Mouse (Mus musculus): Measurements from ENCODE around the gene Sytl4.
A peak's percentile ranks its signal among the peaks of the same experiment; 100 is the strongest.

Gene Sytl4

DNA sequence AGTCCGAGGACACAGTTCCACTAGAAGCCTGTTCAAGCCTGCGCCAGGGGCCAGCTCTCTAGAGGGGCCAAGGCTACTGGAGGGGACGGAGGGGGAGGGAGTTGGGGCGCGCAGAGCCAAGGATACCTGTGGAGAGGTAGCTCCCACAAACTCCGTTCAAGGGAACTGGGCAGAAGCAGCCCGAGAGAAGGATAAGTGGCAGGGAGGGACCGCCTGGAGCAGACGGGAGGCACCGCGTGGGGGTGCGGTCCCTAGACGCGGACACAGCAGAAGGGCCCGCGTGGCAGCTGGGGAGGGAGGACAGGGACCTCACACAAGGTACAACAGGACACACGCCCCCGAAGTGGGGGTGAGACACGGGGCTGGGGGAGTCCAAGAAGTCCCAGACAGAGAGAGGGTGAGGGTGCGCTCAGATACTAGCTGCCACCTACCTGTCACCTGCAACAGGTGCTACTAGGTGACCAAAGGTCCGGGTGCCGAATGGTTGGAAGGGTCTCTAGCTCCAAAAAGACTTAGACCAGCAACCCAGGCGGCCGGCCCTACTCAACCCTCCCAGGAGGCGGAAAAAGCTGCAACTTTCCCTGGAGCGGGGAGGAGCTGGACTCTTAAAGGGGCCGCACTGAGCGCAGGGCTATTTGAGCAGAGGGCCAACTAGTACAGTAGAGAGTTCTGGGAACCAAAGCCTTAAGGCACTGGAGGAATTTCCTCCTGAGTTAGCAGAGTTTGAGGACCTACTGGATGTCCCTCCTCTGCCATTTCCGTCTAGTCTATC, at the start of gene Sytl4:
Gene Sytl4, minus strand, starts transcription at position 582 of the 772 bp plus-strand sequence.
- DNase-seq, result peak; percentile 90

DNA sequence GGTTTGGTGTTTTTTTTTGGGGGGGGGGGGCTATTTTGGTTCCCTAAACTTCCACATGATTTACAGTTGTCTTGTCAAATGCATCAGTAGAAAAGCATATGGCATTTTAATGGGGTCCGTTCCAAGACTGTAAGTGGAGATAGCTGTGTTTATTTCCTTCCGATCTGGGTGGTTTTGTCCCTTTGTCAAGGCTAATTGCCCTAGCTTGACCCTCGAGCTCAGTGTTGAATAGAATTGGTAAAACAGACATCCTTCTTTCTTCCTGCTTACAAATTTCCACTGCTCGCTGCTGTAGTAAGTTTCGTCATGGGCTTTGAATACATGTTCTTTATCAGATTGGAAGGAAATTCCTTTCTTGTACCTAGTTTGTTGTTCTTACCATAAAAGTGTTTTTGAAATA, 39.1 kb upstream of the Sytl4 start:
- DNase-seq, result peak; percentile 91

DNA sequence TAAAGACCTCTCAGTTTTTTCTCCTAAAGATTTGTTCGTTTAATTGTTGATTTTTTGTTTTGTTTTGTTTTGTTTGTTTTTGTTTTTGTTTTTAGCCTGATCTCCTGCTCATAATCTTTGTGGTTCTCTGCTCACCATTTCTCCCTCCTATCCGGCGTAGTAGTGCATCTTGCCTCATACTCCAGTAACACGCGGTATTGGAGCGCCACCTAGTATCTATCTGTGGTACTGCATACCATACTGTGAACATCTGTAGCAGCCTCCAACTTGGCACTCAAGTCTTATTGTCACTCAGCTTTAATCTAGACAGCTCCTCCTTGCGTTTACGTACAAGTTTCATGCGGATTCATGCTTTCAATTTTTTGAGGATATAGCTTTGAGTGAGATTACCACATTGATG, 37.4 kb upstream of the Sytl4 start:
- DNase-seq, result peak; percentile 88

DNA sequence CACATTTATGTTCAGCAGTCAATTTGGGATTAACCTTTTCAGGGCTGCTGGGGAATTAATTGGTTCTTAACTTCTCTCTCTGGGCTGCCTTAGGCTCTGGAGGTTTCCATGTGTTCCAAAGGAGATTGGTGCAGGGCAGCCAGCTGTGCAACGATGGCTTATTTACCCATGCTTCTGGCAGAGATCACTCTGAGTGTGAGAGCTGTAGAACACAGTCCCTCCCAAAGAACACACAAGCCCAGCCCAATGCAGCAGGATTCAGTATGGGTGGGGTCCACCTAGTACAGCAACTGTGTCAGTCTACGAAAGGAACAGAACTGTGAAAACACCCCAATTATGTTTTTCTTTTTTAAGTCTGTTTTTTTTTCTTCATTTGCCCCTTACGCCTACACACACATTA, 14.3 kb upstream of the Sytl4 start:
- DNase-seq, result no peak

DNA sequence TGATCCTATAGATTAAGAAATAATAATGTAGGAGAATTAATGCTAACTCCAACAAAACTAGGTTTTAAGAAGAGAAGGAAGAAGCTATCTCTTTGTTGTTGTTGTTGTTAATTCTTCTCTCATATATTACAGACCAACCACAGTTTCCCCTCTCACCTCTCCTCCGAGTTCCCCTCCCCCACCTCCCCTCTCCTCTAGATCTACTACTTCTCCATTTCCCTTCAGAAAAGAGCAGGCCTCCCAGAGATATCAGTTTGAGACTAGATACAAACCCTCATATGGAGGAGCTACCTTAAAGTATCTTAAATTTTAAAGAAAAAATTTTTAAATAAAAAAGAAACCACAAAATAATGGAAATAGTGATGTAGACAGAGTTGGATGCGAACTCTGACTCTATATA, 17.0 kb downstream of the Sytl4 start:
- no peak for DNase-seq

DNA sequence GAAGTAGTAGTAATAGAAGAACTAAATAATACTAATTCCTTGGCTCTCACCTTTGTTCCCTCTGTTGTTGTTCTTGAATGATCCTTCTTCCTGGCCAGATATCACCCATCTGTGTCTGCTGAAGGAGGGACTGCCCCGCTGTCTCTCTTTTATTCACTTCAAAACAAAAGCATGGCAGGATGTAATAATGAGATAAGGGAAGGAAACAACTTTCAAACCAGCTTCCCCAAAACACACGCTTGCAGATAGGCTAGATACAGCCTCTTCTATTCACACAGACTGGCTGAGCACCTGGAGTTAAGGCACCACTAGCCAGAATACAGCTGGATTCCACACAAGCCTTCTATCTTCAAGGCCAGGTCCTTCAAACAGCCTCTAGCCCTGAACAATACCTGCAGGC, 21.0 kb downstream of the Sytl4 start:
- DNase-seq, result no peak

DNA sequence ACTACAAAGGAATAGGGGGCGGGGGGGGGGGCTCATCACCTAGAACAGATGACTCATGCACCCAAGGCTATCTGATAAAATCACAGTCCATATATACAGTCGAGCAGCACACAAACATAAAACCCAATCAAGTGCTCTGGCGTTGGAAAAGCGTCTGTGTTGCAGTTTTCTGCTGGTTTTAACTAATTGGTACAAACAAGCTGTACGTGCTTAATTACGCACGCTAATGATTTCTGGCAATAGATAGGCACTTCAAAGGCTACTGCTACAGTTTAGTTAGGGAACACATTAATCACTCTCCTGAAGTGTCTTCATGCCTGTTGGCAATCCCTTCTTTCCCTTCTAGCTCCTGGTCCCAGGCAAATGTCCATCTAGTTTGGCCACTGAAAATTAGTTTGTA, 27.0 kb downstream of the Sytl4 start:
- no peak for DNase-seq

DNA sequence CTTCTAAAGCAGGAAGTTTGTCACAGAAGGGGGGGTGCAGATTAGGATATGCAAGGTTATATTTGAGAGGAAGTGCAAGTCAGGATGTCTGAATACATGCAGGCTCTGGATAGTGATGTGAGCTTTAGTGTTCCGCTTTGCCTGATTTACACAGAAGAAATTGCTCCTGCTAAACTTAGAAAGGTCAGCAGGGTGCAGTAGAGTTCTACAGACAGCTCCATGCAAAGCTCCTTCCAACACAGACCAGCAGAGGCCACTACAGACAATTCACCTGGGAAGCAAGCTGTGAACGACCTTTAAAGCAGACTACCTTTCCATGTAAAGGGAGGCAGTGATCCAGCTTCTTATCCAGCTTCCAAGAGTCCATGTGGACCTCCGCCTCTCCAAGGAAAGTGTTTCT, 34.2 kb downstream of the Sytl4 start:
- DNase-seq, result peak; percentile 86

DNA sequence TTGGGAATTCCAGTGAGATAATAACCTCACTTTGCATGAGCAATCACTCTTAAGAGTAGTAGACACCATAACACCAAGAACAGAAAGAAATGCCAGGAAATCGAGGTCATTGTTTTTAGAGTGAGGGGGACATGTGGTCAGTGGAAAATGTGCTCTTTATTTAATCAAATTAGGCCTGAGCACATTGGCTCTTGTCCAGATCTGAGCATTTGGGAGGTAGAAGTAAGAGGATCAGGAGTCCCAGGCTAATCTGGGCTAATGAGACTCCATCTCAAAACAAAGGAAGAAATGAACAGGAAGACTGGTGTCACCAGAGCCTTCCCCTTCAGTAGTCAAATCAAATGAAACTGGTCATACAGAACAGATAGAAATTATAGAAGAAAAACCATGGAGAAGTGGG, 42.1 kb downstream of the Sytl4 start:
- no peak for DNase-seq

DNA sequence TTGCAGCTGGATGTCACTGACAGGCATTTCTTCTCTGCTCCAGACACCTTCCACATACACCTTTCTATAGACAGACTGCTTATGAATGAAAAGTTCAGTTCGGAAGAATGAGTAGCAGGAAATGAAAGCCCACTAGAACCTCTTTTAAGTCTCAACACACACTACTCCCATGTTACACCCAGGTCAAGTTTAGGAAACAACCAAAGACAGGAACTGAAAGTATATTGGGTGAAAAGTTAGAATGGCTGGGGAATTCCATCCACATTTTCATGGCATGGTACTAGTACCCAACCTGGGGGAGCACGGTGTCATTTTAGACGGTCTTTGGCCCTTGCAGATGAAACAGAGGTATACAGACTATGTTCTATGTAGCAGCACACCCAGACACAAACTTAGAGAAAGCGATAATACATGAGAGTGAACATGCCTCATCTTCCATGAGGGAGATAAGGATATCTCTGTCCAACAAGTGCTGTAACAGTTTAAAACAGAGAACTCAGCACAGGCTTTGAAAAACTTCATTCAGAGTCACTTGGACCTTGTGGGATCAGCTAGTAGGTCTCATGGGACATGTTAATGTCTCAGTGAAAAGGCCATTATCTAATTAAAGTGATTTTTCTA, 44.9 kb downstream of the Sytl4 start:
- DNase-seq, result no peak

DNA sequence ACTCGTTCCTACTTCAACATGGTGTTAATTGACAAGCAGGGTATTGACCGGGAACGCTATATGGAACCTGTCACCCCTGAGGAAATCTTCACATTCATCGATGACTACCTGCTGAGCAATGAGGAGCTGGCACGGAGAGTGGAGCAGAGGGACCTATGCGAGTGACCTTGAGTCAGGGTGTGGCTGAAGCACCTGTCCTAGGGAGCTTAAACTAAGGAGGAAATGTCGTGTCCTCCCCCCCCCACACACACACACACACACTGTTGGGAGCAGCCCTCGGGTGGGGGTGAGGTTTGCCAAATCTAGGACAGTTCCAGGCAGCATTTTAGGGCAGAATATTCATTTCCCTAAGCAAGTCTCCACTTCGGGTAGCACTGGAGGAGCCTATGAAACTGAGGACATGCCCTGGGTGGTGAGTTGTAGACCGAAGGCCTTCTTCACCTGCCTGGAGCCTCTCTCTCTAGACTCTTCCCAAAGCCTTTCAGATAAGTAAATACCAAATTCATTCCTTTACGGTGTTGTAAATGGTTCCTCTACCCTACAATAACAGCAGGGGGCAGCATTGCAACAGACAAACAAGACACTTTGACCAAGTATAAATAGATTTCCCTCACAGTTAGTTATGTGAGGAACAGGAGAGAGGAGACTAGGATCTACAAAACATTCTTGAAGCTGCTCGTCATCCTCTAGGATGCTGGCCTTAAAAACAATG, 50.2 kb downstream of the Sytl4 start:
- DNase-seq, result no peak

DNA sequence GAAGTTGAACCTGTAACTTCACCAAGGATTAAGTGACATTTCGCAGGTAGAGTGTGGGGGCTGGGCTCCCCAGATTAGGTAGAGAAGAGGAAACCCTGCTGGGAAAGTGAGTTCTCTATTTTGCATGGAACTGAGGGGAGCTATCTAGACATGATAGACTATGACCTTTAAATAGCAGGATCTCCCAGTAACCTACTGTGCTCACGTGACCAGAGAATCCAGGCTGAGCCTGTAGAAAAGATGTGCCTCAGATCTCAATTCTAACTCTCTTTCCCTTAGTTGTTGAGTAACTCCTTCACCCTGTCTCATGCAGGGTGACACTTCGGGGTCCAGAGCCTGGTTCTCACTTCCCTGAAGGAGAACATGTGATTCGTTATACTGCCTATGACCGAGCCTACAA, 54.9 kb downstream of the Sytl4 start:
- DNase-seq, result no peak

DNA sequence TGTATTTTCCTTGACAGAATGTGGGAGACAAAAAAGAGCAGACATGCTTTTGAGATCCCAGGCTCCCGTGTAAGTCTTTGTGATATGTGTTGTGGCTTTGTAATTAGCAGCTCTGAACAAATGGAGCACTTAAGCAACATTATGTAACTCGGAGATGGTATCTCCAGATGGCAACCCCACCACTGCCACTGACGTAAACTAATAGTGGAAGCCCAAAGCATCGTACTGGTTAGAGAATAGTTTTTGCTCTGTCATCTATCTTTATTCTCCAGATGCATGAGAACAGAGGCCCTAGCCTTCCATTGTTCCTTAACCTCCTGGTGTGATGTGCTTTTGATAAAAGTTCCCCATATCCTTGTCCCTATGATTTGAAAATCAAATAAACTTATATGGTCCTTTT, 60.4 kb downstream of the Sytl4 start:
- DNase-seq, result no peak

DNA sequence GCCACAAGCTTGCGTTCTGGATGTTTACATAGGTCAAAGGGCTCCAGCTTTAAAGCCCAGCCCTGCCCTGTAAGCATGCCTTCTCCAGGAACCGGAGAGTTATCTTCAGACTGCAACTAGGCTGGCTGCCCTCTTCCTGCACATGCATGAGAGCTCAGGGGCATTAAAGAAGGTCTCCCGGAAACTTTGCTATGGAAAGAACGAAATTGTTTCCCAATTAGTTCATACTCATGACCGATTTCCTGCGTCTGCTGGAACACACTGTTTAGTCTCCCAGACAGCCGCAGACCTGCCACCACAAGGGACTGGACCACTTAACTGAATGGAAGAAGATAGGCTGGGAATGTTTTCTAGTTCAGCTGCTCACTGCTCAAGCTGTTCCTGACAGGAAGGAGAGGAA, 67.4 kb downstream of the Sytl4 start:
- peak; percentile 95 for DNase-seq

DNA sequence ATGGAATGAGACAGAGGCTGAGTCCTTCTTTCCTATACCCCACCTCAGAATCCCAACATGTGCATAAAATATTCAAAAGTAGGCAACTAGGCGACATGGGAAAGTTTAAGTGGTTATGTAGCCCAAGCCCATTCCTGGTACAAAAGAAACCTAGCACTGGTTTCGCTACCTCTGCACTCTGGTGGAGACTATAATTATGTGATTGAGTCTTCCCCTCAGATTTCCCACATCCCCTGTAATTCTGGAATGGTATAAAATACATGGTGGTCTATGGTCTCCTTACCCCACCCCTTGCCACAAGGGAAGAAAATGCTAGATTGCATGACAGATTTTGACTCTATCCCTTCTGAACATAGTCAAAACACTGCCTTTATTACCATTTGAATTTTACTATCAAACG, 68.6 kb downstream of the Sytl4 start:
- DNase-seq, result no peak

DNA sequence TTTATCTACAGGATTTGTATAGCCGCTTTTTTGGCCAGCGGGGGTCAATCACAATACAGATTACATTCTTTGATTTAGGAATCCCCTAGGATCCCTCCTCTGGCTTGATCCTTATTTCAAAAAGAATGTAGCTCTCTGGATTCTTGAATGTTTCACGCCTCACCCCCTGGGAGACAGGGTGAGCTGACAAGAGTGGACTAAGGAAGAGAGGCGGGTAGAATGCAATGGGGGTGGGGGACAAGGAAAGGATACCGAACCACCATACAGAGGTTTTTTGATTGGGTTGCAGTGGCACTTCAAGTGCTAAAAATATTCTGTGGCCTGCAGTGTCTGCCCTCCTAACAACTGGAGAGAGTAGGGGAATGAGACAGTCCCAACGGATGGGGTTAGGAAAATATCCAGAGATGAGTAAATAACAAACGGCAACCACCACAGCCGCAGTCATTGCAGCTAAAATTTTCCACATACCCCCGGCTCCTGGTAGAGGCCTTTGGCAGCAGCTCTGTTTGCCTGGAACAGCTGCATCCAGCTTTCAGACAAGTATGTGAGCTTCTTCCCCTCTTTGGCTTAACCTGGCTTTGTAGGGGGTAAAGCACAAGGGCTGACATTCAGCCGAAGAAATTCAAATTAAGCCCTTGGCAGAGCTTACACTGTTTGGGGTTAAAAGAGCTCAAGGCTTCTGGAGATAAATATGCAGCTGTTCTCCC, 70.1 kb downstream of the Sytl4 start:
- peak; percentile 97 for DNase-seq

DNA sequence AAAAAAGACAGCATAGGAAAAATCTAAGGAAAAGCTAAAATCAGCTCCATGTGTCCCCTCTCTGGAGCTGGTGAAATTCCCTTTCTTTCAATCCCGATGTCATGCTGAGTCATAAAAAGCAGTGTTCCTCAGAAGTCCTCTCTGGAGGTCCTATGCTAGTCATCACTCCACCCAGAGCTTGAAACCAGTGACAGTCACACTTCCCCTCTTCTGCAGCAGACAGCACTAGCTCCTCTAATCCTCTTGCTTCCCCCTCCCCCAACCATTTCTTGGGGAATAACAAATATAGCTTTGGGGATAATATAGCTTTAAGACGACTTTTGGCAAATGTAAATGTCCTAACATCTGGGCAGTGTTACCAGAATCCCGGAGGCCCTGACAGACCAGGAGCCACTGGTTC, 73.4 kb downstream of the Sytl4 start, which contains the start of gene Srpx2:
Gene Srpx2, plus strand, starts transcription at position 166 of the 400 bp plus-strand sequence.
- peak; percentile 90 for DNase-seq

DNA sequence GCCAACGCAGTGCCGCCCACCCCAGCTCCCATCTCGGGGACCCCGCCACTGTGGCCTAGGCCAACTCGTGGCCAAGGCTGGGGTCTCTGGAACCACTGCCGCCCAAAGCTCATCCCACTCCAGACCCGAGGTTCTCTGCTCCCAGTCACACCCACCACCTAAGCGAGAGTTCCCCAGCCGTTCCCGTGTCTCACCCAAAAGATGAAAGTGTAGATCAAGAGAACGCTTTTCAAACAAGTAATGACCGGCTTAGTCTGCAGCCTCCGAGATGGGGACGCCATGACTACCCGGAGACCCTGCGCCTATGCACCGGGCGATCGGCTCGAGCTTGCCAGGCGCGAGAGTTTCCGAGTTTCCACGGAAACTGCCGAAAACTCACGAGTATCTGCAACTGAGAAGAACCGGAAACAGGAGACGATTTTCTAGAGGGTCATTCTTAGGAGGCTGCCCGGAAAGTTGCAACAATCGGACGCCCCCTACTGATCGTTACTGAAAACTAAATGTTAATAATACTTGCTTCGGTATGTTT, 83.5 kb downstream of the Sytl4 start, which contains the start of gene Tspan6:
Gene Tspan6, minus strand, starts transcription at position 416 of the 529 bp plus-strand sequence.
- peak; percentile 97 for DNase-seq

DNA sequence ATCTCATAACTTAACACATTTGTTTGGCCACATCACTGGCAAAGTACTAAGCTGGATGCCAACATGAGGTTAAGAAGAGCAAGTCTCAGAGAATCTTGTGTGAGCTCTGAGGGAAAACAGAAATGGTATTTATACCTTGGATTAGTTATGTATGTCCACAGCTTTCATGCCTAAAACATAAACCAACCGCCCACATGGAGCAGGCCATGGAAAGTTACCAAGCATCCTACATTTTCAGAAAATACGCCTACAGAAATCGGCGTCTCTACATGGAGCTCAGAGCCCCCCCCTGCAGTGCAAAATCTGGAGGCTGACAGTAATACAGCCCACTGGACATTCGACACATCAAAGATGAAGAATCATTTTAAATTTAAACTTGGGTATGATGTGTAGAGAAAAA, 93.5 kb downstream of the Sytl4 start:
- no peak for DNase-seq

DNA sequence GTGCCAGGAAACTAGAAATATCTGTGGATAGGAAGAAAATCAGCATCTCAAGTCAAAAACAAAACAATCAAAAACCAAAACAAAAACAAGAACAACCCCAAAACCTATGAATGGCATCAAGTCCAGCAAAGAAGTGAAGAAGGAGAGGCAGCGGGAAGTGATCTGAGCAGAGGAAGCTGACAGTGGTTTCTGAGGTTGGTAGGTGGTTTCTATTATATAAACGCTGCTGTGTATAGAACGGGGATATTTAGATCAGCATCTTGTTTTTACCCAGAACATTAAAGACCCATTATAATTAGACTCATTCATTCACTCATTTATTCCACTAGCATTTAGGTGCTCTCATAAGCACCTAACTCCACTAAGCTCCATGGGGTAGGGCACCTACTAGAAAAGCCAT, 94.3 kb downstream of the Sytl4 start:
- DNase-seq, result no peak
